Mouse (Mus musculus) kidney, adult 2 months (tissue): ENCODE data around the gene Rasa2.

Source experiments
- CTCF ChIP-seq: fragments of 200-500 bp; conservative IDR thresholded peaks from 2 replicates; pipeline ENCODE4 v1.5.1; 2011; ENCODE audit warnings: low read depth, mild to moderate bottlenecking, control low read depth, low read length, moderate library complexity, mixed read lengths; ENCODE audit not compliant: insufficient read depth, insufficient read length
- POLR2A ChIP-seq: fragments of 200-500 bp; IDR thresholded peaks from one replicate; pipeline ENCODE4 v1.6.1; 2011; ENCODE audit warnings: low read depth, low read length, control low read depth

DNA sequence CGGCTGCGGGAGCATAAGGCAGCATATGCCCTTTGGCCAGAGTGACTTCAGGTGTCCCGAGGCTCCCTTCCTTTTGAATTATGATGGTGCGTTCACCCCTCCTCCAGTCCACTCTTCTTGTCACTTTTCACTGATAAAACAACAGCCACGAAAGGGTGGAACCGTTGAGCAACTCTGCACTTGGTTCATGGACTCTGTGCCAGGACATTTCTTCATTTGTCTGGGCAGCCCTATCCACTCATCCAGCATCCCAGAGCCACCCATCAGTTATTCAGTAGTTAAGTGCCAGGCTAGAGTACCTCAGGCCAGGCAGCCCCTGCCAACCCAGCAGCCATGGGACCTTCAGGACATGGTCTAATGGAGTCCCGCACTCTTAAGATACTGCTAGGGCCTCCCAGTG is 7.1 kb upstream of the Rasa2 start:
- TF ChIP-seq POLR2A (no peak), CTCF (no peak)
